In the genomic region with DNA sequence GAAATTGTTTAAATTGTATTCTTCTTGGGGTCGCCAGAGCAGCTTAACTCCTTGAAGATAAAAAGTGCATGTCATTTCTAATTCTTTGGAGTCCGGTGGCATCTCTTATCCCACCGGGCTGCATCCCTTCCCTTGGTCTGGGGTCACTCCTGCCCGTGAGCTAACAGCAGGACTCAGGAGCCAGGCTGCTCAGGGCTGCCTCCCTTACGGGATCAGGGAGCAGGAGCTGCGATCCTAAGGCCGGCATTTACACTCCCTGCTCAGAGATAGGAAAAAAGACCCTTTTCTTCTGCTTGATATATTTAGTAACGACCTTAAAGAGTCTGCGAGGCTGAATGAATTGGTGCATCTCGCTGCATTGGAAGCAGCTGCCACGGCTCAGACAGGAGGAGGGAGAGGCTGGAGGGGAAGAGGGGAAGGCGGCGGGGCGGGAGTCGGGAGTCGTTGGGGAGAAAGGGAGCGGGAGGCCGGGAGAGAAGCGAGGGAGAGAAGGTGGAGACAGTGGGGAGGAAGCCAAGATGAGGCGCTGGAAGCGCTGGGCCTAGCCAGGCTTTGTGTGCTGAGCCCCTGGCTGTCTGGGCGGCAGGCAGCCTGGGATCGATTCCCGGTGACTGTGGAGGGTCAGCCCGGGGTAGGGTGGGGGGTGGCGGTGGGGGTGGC, we compare ENCODE assay signal across 8 mouse cellular contexts. TPM values are rescaled to one million over a fixed set of nuclear protein-coding genes. Genes with fewer than 3 reads are reported as not detected.
DNase-seq lines count a peak whose midpoint lies in the region; ATAC-seq lines count a peak whose summit lies in the region.

No protein-coding gene starts in this region.

- H3K27me3 ChIP-seq in embryonic facial prominence, embryonic 15.5 days = peaks cover 52% of the 10 kb centered on the region
- peaks cover 30% of the 10 kb centered on the region for H3K27me3 ChIP-seq in intestine, embryonic 15.5 days (replicated peaks)
- no peaks in the 10 kb centered on the region for H3K27me3 ChIP-seq in neural tube, embryonic 13.5 days

- no peak for ATAC-seq in embryonic facial prominence, embryonic 15.5 days (ENCODE audit: insufficient number of reproducible peaks, low FRiP score, low TSS enrichment, low read depth)
- ATAC-seq in intestine, embryonic 15.5 days = peak; percentile 47; the same call in 1 of the 2 replicates
- ATAC-seq in neural tube, embryonic 13.5 days (ENCODE audit: low read depth) = peak; percentile 65

- no peak overlapping the region for H3K9ac ChIP-seq in embryonic facial prominence, embryonic 15.5 days
- H3K9ac ChIP-seq in intestine, embryonic 15.5 days = no peak overlapping the region
- H3K9ac ChIP-seq in neural tube, embryonic 13.5 days = peak overlapping the region; percentile 55

- no peak overlapping the region for H3K27ac ChIP-seq in embryonic facial prominence, embryonic 15.5 days (replicated peaks)
- no peak overlapping the region for H3K27ac ChIP-seq in intestine, embryonic 15.5 days
- H3K27ac ChIP-seq in neural tube, embryonic 13.5 days (replicated peaks) = peak overlapping the region; percentile 79

- peak; percentile 20 for DNase-seq in kidney, postnatal 10 days
- DNase-seq in kidney, adult 8-10 months = no peak
- DNase-seq in adrenal gland, postnatal 25 days = no peak
- no peak for DNase-seq in ovary, postnatal 10 days (ENCODE audit: low spot score)
- no peak for DNase-seq in urinary bladder, postnatal 25 days (ENCODE audit: low spot score)

- H3K36me3 ChIP-seq in embryonic facial prominence, embryonic 15.5 days = no peaks in the 10 kb centered on the region
- no peaks in the 10 kb centered on the region for H3K36me3 ChIP-seq in intestine, embryonic 15.5 days
- H3K36me3 ChIP-seq in neural tube, embryonic 13.5 days = no peaks in the 10 kb centered on the region

- WGBS in embryonic facial prominence, embryonic 15.5 days = 3% methylated on average over 25 of the region's 26 CpGs
- 2% methylated on average over 25 of the region's 26 CpGs for WGBS in intestine, embryonic 15.5 days
- WGBS in neural tube, embryonic 13.5 days = 2% methylated on average over 26 of the region's 26 CpGs

- H3K4me2 ChIP-seq in embryonic facial prominence, embryonic 15.5 days (replicated peaks) = peak overlapping the region; percentile 50
- H3K4me2 ChIP-seq in intestine, embryonic 15.5 days (replicated peaks) = peak overlapping the region; percentile 49
- H3K4me2 ChIP-seq in neural tube, embryonic 13.5 days = peak overlapping the region; percentile 52

- no peaks in the 10 kb centered on the region for H3K9me3 ChIP-seq in embryonic facial prominence, embryonic 15.5 days (replicated peaks)
- no peaks in the 10 kb centered on the region for H3K9me3 ChIP-seq in intestine, embryonic 15.5 days
- no peaks in the 10 kb centered on the region for H3K9me3 ChIP-seq in neural tube, embryonic 13.5 days

- peak overlapping the region; percentile 19 for H3K4me3 ChIP-seq in embryonic facial prominence, embryonic 15.5 days (replicated peaks)
- H3K4me3 ChIP-seq in intestine, embryonic 15.5 days (replicated peaks) = peak overlapping the region; percentile 11; the same call in 1 of the 2 replicates
- H3K4me3 ChIP-seq in neural tube, embryonic 13.5 days = peak overlapping the region; percentile 19

- H3K4me1 ChIP-seq in embryonic facial prominence, embryonic 15.5 days = peaks cover 11% of the 10 kb centered on the region
- H3K4me1 ChIP-seq in intestine, embryonic 15.5 days (replicated peaks) = no peaks in the 10 kb centered on the region
- peaks cover 45% of the 10 kb centered on the region for H3K4me1 ChIP-seq in neural tube, embryonic 13.5 days (replicated peaks)

RNA-seq across cellular contexts. Expression of gene Crtac1, which starts 51.1 kb away (rescaled TPM):
- polyA plus RNA-seq in embryonic facial prominence, embryonic 15.5 days (2015; fragmentation: Nextera tagmentation; extraction: Ambion mirVana) = 8.1 and 8.8 TPM in 2 replicates
- 5.3 and 5.8 TPM in 2 replicates for polyA plus RNA-seq in intestine, embryonic 15.5 days (2015; fragmentation: Nextera tagmentation; extraction: Ambion mirVana)
- 59.5 and 59.6 TPM in 2 replicates for polyA plus RNA-seq in neural tube, embryonic 13.5 days (2015; fragmentation: Nextera tagmentation; extraction: Ambion mirVana)
- total RNA-seq in adrenal gland, postnatal 25 days (2021) = 0.64 TPM in 1 of 2 replicates, not detected in the other
